Mouse (Mus musculus) intestine, embryonic 16.5 days (tissue): ENCODE results near the gene Gm16451. TPM values are rescaled to one million over a fixed set of nuclear protein-coding genes. Genes with fewer than 3 reads are reported as not detected.
"Not testable (repeated sequence)": the region's sequence is repeated elsewhere in the genome, so short reads cannot be mapped to it uniquely, and the experiment has no call there.

ENCODE experiments used
- ATAC-seq: fragments of 200-750 bp; cut with Nextera tagmentation; 2 replicates; pipeline ENCODE4 v1.8.0; 2017; ENCODE audit warnings: moderate TSS enrichment, moderate library complexity
- H3K27ac ChIP-seq: fragments of 300-500 bp; sonication (generic); 2 replicates; pipeline ENCODE4 v1.5.1; 2014; ENCODE audit warnings: mild to moderate bottlenecking, low read length
- H3K27me3 ChIP-seq: fragments of 300-500 bp; sonication (generic); replicated peaks from 2 replicates; pipeline ENCODE4 v1.6.1; 2014; ENCODE audit warnings: low read length, control low read depth, mixed read lengths; ENCODE audit not compliant: control insufficient read depth, insufficient read depth
- H3K36me3 ChIP-seq: fragments of 300-500 bp; sonication (generic); 2 replicates; pipeline ENCODE4 v1.6.1; 2014; ENCODE audit warnings: low read length, control low read depth; ENCODE audit not compliant: control insufficient read depth, insufficient read depth
- H3K4me1 ChIP-seq: fragments of 300-500 bp; sonication (generic); 2 replicates; pipeline ENCODE4 v1.6.1; 2014; ENCODE audit warnings: low read length, control low read depth, mixed read lengths; ENCODE audit not compliant: control insufficient read depth, insufficient read depth
- H3K4me2 ChIP-seq: fragments of 300-500 bp; sonication (generic); 2 replicates; pipeline ENCODE4 v1.6.1; 2014; ENCODE audit warnings: low read depth, low read length, control low read depth
- H3K4me3 ChIP-seq: fragments of 300-500 bp; sonication (generic); 2 replicates; pipeline ENCODE4 v1.5.1; 2014; ENCODE audit warnings: mild to moderate bottlenecking, low read length
- H3K9ac ChIP-seq: fragments of 300-500 bp; sonication (generic); 2 replicates; pipeline ENCODE4 v1.6.1; 2014; ENCODE audit warnings: low read depth, low read length
- H3K9me3 ChIP-seq: fragments of 300-500 bp; sonication (generic); 2 replicates; pipeline ENCODE4 v1.6.1; 2016; ENCODE audit warnings: low read length, control low read depth; ENCODE audit not compliant: control insufficient read depth
- WGBS: fragments of 180-500 bp; shearing (Covaris S2); extraction: QIAGEN DNeasy Blood & Tissue Kit; methylation state at CpG from one replicate; pipeline ENCODE4 v1.1.7; 2014; 5-methylcytosine and 5-hydroxymethylcytosine counted together
- polyA plus RNA-seq: library from polyadenylated mRNA; unstranded; fragments of >200 nt; fragmentation: Nextera tagmentation; extraction: Ambion mirVana; gene quantifications from 2 replicates; pipeline ENCODE4 v1.2.1, GENCODE M21; 2015

Gm16451 gene
- not detected in 2 replicates for polyA plus RNA-seq

- not testable (repeated sequence) for H3K27me3 ChIP-seq, H3K4me2 ChIP-seq, H3K27ac ChIP-seq, H3K9ac ChIP-seq, H3K4me3 ChIP-seq, H3K9me3 ChIP-seq, ATAC-seq, H3K36me3 ChIP-seq, H3K4me1 ChIP-seq
- WGBS: no CpG with 5 or more reads among the region's 2 CpGs
Measured at GRCm38 (mm10) chr7:22118145-22118544, at the start of gene Gm16451. Gene Gm16451, minus strand, starts transcription at chr7:22118245.

GRCm38 (mm10) chr7:22163935-22164334 lies 45.9 kb upstream of the Gm16451 start, which contains the start of gene Vmn1r142:
Gene Vmn1r142, minus strand, starts transcription at chr7:22164035.
- not testable (repeated sequence) for H3K36me3 ChIP-seq, H3K4me1 ChIP-seq, H3K4me3 ChIP-seq, ATAC-seq, H3K9ac ChIP-seq, H3K27ac ChIP-seq, H3K27me3 ChIP-seq, H3K4me2 ChIP-seq, H3K9me3 ChIP-seq
- WGBS: no CpG with 5 or more reads among the region's 3 CpGs

GRCm38 (mm10) chr7:22134641-22135040 lies 16.6 kb upstream of the Gm16451 start, which contains the start of gene Gm10666:
Gene Gm10666, minus strand, starts transcription at chr7:22134741.
- H3K9me3 ChIP-seq, H3K4me3 ChIP-seq, H3K4me2 ChIP-seq, H3K27me3 ChIP-seq, H3K9ac ChIP-seq, H3K4me1 ChIP-seq, H3K36me3 ChIP-seq, H3K27ac ChIP-seq, ATAC-seq: not testable (repeated sequence)
- WGBS: no CpG with 5 or more reads among the region's 5 CpGs

GRCm38 (mm10) chr7:22068757-22069156 lies 49.3 kb downstream of the Gm16451 start, which contains the start of gene Vmn1r139:
Gene Vmn1r139, plus strand, starts transcription at chr7:22069057.
- not testable (repeated sequence) for H3K4me1 ChIP-seq, H3K9ac ChIP-seq, H3K27me3 ChIP-seq, H3K27ac ChIP-seq, H3K9me3 ChIP-seq, H3K36me3 ChIP-seq, ATAC-seq, H3K4me2 ChIP-seq, H3K4me3 ChIP-seq
- WGBS: no CpG with 5 or more reads among the region's 7 CpGs

Other genes starting within 250 kb of the Gm16451 start
- not detected in 2 replicates for gene Gm5891, start 197.0 kb downstream of the Gm16451 start, polyA plus RNA-seq
- not detected in 2 replicates for gene Vmn1r137, start 123.7 kb downstream of the Gm16451 start, polyA plus RNA-seq
- gene Vmn1r138, start 89.3 kb downstream of the Gm16451 start, polyA plus RNA-seq: not detected in 2 replicates
- not detected in 2 replicates for gene Gm6176, start 61.9 kb downstream of the Gm16451 start, polyA plus RNA-seq
- gene Vmn1r139, start 49.2 kb downstream of the Gm16451 start, polyA plus RNA-seq: not detected in 2 replicates
- not detected in 2 replicates for gene Gm10666, start 16.5 kb upstream of the Gm16451 start, polyA plus RNA-seq
- not detected in 2 replicates for gene Vmn1r142, start 45.8 kb upstream of the Gm16451 start, polyA plus RNA-seq
- not detected in 2 replicates for gene Vmn1r143, start 71.1 kb upstream of the Gm16451 start, polyA plus RNA-seq
- gene Gm8653, start 83.0 kb upstream of the Gm16451 start, polyA plus RNA-seq: not detected in 2 replicates
- gene Gm8453, start 111.2 kb upstream of the Gm16451 start, polyA plus RNA-seq: not detected in 2 replicates
- not detected in 2 replicates for gene Gm4187, start 211.5 kb upstream of the Gm16451 start, polyA plus RNA-seq